Mouse (Mus musculus) embryo, embryonic 11.5 days (tissue): ENCODE measurements at regions not wholly inside any gene's neighbourhood (a gene's known extent, or its start where the extent isn't known, plus 50 kb on each side); places are given as distances from the start of the nearest gene placed in this dataset.

ENCODE experiments used
- DNase-seq: peaks from one replicate; pipeline ENCODE4 v3.0.0-alpha.2; 2012; ENCODE audit warnings: low read depth, low spot score

DNA sequence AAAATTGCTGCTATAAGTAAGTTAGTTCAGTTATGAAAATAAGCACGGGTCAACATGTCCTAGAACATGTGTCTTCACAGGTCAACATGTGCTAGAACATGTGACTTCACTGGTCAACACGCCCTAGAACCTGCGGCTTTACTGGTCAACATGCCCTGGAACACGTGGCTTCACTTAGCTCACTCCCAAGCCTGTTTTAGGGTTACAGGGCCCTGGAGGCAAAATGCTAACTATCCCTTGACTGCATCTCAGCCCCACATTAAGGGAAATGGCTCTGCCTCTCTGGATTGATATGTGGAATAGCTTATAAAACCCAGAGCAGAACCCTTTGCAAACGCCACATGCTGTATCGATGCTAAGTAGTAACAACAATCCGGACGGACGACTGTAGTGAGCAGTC lies 67.8 kb downstream of the Nkx6-1 start:
- DNase-seq: no peak

DNA sequence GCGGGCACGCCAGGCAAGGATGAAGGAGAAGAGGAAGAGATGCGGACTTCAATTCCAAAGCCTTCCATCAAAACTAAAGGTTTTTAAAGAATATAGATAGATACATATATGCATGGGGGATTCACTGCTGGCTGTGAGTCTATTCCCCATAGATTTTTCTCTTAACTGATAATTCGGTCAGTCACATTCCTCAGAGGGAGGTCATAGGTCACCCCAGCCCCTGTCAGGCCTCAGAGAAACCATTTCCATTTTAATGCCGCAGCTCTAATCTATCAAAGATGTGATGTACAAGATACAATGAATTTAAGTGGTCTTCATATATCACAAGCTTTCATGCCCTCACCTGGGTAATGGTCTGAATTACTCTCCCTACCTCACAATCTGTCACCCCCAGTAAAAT lies 73.6 kb downstream of the Nkx6-1 start:
- DNase-seq: no peak

DNA sequence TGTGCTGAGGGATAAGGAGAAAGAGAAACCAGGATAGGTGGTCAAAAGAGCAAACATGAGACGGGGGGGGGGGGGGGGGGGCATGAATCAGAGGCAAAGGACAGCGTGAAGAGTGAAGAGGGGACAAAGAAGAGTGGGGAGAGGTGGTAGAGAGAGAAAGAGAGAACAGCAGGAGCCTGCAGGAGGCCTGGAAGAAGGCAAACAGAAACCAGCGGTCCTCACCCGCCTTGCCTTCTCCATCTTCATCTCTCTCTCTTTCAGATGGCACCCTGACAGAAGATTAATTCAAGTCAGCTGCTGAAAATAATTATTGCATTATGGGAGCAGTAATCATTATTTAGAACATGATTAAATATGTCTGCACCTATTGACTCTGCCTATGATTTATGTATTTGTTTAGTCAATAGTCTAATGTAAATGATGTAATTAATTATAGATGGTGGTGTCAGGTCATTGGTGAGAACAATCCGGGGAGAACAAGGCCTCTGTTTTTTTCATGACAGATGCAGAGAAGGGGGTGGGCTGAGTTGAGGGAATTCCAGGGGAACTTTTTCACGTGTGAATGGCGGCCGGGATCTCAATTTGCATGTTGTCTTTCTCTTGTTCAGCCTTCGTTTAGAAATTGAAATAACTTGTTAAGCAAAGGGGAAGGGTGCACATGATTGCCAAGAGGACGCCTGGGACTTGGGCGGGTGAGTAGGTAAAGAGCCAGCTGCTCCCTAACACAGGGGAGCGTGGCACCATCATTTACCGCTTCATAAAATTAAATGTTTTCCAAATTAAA lies 74.3 kb downstream of the Nkx6-1 start:
- DNase-seq: no peak

DNA sequence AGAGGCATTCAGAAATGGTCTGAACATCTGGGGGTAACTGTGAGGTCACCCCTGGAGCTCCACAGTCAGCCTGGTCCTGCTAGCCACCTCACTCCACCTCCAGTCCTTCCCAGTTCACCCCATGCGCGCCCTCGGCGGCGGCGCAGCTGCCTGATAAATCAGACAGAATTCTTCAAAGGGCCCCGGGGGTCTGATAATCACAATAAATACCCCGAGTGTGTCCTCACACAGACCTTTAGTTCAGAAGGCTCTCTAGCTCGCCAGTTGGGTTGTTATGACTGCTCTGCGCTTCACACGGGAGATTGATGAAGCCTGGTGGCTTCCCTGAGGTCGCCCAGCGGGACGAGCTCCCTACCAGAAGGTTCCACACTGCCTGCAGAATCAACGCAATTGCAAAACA lies 91.8 kb downstream of the Nkx6-1 start:
- DNase-seq: no peak

DNA sequence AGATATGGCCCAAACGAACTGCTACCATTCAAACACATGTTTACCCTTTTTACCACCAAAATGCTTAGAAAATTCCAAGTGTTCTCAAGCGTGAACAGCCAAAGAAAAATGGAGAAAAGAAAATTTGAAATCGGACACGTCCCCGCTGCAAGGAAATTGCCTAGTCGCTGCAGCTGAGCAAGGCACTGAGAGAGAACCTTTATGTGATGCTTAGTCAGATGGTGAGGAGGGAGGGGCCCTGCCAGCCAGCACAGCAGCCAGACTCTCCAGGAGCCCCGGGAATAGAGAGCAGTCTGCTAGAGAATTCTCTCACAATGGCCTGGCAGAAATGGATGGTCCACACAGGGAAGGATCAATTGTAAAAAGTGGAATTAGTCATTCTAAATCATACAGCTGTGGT lies 99.0 kb downstream of the Nkx6-1 start:
- DNase-seq: no peak

DNA sequence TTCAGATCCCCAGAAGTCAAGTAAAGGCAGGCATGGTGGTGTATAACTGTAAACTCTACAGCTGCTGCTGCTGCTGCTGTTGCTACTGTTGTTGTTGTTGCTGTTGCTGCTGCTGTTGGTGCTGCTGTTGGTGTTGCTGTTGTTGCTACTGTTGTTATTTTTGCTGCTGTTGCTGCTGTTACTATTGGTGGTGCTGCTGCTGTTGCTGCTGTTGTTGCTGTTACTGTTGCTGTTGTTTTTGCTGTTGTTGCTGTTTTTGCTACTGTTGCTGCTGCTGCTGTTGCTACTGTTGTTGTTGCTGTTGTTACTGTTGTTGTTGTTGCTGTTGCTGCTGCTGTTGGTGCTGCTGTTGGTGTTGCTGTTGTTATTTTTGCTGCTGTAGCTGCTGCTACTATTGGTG lies 104.4 kb downstream of the Nkx6-1 start:
- no peak for DNase-seq

DNA sequence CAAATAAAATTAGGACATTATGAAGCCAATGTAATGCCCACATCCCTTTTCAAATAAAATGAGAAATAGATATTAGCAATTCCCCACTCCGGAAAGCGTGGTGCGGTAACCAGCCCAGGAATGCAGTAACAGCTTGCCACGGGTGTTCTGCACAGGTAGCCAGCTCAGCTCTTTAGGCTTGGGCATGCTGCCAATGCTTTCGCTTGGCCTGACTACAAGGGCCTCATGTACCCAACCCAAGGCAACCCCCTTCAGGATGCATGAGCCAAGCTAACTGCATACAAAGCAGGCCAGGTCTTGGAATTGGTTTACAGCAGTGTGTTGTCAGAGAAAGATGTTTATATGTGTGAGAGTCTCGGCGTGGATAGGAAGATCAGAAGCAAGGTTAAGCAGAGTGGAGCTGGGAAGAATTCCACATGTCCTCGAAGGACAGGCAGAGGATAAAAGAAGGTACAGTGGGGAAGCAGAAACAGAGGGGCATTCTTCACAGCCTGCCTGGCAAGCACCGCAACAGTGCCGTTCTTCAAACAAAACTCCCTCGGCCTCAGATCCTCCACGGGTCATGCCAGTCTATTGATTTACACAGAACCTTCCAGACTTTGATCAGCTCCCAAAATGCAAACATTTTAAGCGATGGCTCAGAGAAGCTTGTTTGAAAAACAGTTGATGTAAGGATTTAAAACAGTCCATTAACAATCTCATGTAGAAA lies 106.4 kb downstream of the Nkx6-1 start:
- no peak for DNase-seq

DNA sequence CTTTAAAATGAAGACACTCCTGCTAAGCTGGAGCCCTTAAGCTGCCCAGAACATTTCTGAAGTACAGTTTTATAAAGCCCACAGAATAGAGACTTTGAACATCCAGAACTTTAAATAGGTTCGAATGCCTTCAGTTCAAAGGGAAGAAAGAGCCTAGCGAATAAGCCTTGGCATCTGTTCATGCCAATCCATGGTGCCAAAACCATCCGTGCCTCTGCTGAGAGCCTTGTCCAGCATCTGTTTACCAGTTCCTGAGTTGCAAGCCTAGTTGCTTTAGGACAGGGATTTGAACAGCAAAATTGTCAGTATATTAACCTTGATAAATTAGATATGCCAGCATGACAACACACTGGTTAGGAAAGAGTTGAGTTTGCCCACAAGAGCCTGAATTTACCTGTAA lies 107.6 kb downstream of the Nkx6-1 start:
- DNase-seq: no peak

DNA sequence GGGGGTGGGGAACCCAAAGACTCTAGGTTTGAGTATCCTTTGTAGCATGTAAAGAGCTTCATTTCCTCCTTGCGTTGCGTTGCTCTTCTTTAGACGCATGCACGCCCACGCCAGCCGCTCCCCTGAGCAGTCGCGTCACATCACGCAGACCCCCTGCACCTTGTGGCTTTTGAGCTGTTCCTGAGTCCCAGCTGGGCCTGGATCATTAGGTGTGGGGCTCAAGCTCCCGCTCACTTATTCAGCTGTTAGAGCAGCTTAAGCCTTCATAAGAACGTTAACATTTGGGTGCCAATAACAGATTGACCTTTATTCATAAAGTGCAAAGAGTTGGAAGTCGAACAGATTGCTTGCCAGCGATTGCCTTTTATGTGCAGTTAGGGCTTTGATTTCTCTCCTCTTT lies 121.5 kb downstream of the Nkx6-1 start:
- no peak for DNase-seq

DNA sequence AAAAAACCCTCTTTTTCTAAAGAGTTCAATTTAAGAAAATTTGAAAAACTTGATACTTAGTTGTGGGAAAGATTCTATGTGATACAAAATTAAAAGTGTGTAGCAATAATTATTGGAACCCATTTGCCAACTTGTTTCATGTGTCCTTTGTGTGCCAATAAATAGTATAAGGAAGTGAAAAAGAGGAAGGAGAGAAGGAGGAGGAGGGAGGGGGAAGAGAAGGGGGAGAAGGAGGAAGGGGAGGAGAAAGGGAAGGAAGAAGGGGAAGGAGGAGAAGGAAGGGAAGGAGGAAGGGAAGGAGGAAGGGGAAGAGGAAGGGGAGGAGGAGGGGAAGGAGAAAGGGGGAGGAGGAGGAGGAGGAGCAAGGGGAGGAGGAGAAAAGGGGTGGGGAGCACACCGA lies 125.0 kb downstream of the Nkx6-1 start:
- DNase-seq: no peak

DNA sequence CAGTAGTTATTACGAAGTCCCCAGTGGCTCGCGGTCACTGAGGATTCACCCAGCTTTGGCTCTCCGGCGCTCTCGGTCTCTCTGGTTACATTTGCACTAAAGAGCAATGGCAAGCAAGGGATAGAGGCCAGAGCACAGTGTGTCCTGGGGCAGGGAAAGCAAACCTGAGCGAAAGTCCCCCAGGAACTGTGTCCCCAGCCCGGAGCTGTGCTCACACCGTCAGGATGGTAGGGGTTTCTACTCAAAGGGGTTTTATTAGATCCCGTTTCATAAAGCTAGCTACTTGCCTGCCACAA lies 125.6 kb downstream of the Nkx6-1 start:
- no peak for DNase-seq

DNA sequence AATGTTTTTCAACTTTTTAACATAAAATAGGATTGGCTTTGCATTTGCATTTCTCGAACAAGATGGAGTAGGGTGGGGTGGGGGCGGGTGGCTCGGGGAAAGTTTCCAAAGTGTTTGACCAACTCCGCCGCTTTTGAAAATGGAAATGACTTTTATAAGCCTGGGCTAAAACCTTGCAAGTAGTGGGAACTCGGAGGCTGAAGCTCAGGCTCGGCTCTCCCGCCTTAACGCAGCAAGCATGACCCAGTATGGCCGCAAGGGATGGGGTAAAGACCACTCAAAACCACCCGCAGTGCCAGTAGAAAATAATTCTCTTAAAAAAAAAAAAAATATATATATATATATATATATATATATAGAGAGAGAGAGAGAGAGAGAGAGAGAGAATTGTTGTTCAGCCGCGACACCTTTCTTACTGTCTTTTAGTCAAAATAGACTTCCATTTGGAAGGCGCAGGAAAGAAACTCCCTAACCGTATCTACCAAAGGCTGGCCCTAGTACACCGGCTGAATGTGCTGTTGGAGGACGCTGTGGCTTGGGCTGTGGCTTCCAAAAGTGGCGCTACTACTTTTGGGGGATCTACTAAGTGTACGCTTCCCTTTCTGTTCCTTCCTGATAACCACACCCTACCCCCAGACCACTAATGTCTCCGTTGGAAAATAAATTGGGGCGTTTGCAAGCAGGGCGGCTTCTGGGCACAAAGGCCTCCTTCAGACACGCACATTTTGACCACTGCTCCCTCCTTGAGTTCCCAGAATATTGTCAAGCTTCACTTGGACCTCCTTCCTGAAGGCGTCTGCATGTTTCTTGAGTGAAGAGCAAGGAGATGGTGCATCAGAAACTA lies 126.2 kb downstream of the Nkx6-1 start:
- no peak for DNase-seq

DNA sequence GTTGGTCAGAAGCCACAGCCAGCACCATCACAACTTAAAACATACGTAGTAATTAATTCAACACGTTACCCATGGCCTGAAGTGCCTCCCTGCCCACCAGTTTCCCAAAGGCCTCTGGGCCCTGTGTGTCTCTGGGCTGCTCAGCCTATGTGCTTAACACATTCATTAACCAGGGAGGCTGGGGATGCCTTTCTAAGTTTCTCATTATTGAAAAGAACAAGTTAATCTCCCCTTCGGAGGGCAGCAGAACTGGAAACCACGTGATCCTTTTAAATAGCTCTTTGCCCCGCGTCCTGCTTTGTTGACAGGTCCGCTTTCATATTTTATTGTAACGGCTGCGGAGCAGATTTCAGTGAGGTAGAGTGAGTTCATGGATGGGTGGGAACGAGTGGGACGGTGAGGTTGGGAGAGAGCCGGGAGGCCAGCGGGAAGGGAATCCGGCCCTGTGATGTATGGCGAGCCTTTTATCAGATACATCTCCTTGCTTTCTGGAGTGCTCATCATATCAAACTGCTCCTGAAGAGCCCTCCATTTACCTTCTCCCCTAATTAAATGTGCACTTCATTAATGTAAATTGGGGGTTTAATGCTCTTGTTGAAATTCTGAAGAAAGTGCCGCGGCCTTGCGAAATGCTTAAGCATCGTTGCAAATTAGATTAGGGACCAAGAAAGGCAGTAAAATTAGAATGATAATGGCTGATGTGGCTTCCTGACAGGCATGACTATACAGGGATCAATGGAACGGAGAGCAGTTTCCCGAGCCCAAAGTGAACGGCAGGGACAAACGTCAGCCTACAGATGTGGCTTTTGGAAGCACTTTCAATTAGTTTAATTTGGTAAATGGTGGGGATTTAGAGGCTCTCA lies 127.0 kb downstream of the Nkx6-1 start:
- no peak for DNase-seq

DNA sequence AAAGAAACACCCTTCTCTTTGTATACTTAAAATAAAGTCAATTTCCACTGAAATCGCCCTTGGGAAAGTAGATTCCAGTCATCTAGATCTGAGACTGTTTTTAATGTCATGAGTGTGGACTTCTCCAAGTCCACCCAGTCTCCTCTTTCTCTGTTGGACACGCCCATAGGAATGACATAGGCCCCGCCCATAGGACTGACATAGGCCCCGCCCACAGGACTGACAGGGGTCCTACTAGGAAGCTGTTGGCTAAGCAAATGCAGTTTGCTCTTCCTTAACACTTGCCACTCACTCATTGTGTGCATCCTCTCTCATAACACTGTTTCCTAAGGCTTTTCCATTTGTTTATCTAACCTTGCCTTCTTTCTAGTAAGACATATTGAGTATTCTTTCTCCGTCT lies 129.3 kb downstream of the Nkx6-1 start:
- no peak for DNase-seq

DNA sequence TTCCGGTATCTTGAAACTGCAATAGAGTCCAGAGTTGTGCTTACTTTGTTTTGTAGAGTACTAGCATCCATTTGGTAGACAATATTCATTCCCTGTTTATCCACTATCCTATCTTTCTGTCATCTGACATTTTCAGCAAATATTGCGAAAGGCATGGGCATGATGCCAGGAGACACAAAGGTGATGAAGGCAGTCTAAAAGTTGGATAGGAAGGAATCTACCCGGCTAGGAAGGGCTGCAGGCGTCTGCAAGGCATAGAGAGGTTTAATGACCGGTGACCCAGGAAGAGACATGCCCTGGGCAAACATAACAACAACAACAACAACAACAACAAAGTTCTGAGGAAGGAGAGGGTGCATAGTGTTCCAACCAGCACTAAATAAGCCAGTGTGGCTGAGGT lies 139.4 kb downstream of the Nkx6-1 start:
- no peak for DNase-seq

DNA sequence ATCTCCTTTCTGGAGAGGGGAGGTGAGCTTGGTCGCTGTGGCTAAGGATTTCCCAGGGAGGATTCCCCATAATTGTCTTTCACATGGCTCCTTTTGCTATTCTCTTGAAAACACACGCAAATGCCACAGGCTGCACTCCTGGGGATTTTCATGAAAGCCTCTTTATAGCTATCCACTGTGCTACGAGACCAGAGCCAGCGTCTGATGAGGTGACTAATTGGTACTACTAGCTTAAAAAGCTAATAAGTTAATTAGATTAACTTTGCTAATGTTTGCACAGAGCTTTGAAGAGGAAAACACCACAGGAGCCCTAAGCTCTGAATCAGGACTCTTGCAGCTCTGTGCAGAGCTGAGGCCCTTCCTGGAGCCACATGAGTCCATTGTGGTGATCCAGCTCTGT lies 140.1 kb downstream of the Nkx6-1 start:
- DNase-seq: no peak

DNA sequence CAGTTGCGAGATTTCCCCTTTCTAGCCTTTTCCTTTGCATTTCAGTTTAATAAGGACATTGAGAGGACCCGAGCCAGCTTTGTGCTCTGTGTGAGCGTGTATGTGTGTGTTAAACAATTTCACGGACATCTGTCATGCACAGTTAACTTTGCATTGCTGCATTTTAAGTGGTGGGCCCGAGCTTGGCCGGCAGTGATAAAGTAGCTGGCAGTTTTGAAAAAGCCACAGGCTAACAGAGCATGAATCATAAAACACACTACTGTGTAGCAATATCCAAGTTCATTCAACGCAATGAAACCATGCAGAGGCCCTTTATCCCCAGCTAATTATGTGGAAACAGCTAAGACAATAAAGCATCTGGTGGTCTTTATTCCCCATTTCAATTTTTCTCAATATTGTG lies 140.9 kb downstream of the Nkx6-1 start:
- no peak for DNase-seq

DNA sequence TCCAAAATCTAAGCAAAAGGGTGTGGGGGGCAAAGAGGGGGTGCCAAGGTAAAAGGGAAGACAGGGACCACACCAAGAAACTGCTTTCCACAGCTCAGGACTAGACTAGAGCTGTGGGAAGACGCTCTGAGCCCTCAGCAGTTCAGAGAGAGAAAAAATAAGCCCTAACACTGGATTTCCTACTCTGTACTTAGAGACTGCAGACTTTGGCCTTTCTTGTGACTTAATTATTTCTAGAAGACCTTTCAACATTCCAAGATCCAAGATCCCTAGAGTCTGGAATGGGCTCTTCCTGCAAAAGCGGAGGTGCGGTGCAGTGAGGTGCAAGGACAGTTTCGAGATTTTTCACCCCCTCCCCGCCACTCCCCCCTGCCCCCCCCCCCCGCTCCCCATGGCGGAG lies 141.3 kb downstream of the Nkx6-1 start:
- DNase-seq: no peak

DNA sequence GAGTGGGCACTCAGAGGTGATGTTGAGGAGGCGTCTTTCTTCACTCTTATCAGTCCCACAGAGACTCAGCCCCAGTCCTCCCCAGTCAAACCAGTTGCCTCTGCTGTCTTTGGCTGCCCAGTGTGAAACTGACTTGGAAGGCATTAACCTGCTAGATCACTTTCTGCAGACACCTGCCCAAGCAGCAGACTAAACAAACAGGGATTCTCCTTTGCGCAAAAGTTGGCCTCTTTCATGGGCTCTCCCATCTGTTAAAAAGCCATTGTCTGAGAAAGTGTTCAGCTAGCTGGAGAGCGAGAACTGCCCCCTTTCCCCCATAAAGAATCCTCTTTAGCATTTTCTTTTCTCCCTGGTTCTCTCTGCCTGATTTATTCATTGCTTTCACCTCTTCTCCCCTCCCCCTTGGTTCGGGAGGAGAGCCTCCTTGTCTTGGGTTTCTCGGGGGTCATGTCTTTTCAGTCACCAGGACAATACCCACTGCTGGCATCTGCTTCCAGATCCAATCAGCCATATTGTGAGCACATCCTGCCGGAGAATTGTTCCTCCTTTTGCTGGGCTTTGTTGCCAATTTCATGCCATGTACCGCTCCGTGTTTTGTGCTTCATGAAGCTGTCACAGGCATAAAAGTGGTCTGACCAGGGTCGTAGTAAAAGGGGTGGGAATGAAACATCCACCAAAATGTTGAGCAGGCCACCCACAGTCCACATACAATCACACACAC lies 143.7 kb downstream of the Nkx6-1 start:
- DNase-seq: peak; percentile 29

DNA sequence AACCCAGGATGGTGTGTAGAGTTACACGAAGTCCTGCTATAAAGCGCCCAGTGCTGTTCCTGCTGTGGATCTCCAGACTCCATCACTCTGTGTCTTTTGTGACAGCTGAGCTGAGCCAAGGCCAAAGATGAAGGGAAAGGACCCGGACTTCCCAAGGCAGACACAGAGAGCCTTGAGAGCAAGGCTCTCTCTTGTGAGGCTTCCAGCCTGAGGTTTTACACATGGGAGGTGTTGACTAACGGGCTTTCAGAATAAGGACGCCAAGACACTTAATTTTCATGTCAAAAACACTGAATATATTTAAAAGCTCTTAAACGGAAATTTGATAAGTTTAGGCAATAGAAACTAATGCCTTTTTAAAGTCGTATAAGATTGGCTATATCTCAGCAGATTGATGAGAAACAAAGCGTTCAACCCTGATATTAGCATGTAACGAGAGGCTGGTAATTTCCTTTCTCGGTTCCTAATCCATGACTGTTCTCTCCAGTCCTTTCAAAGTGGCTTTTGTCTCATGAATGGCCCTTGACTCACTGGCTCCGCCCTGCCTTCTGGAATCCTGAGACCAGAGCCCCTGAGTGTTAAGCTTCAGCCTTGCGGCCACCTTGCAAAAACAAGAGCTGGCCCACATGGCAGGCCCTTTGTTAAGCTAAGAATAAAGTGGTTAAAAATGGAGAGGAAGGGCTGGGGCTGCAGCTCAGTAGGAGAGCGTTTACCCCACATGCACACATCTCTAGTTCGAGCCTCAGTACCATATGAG lies 145.8 kb downstream of the Nkx6-1 start:
- no peak for DNase-seq

DNA sequence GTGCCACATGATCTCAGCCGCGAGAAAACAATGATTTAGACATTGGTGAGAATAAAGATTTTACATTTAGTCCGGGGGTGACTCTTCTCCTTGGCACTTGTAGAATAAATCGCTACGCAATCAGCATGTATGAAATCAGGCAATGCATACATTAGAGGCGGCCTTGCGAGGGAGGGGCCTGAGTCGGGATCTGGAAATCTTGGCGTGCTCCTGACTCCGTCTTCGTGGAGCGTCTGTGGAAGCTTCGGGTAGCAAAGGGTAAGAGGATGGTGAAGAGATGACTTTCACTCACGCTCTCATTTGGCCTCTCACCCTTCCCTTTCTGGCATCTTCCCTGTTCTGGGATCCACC lies 167.1 kb downstream of the Nkx6-1 start:
- no peak for DNase-seq
